Mouse (Mus musculus) R1 (cell line): ENCODE results near the gene Itpkb.

Experiments used
- DNase-seq: peaks from one replicate; pipeline ENCODE4 v3.0.0-alpha.2; 2018; ENCODE audit warnings: low read depth, low spot score

Itpkb gene

GRCm38 (mm10) chr1:180330145-180330706 is at the start of gene Itpkb:
Gene Itpkb (plus strand): TSS chr1:180330485.
- DNase-seq: peak; percentile 43

- no peak for DNase-seq
Observed at GRCm38 (mm10) chr1:180282581-180282980, 47.7 kb upstream of the Itpkb start.

GRCm38 (mm10) chr1:180283813-180284768 is 46.2 kb upstream of the Itpkb start:
- peak; percentile 89 for DNase-seq

GRCm38 (mm10) chr1:180286081-180286831 is 44.0 kb upstream of the Itpkb start:
- DNase-seq: peak; percentile 73

GRCm38 (mm10) chr1:180288227-180288626 is 42.1 kb upstream of the Itpkb start:
- DNase-seq: no peak

GRCm38 (mm10) chr1:180288872-180289468 is 41.3 kb upstream of the Itpkb start:
- DNase-seq: no peak

- no peak for DNase-seq
Observed at GRCm38 (mm10) chr1:180289788-180290187, 40.5 kb upstream of the Itpkb start.

GRCm38 (mm10) chr1:180290358-180290757 is 39.9 kb upstream of the Itpkb start:
- no peak for DNase-seq

- no peak for DNase-seq
Observed at GRCm38 (mm10) chr1:180296088-180296487, 34.2 kb upstream of the Itpkb start.

- DNase-seq: no peak
Observed at GRCm38 (mm10) chr1:180299697-180300096, 30.6 kb upstream of the Itpkb start.

GRCm38 (mm10) chr1:180300292-180300691 is 30.0 kb upstream of the Itpkb start:
- DNase-seq: no peak

GRCm38 (mm10) chr1:180300997-180301396 is 29.3 kb upstream of the Itpkb start:
- peak; percentile 61 for DNase-seq

GRCm38 (mm10) chr1:180302253-180303120 is 27.8 kb upstream of the Itpkb start:
- DNase-seq: peak; percentile 65

GRCm38 (mm10) chr1:180303600-180303999 is 26.7 kb upstream of the Itpkb start:
- no peak for DNase-seq

- no peak for DNase-seq
Observed at GRCm38 (mm10) chr1:180306889-180307288, 23.4 kb upstream of the Itpkb start.

GRCm38 (mm10) chr1:180307661-180308060 is 22.6 kb upstream of the Itpkb start:
- no peak for DNase-seq

- peak; percentile 53 for DNase-seq
Observed at GRCm38 (mm10) chr1:180308897-180309296, 21.4 kb upstream of the Itpkb start.

- no peak for DNase-seq
Observed at GRCm38 (mm10) chr1:180312286-180312685, 18.0 kb upstream of the Itpkb start.

GRCm38 (mm10) chr1:180312792-180313311 is 17.4 kb upstream of the Itpkb start:
- DNase-seq: no peak
